Mouse (Mus musculus) MEL (cell line): ENCODE results near the gene Ffar1. TPM values are rescaled to one million over a fixed set of nuclear protein-coding genes. Genes with fewer than 3 reads are reported as not detected.

ENCODE experiments used
- DNase-seq: peaks from one replicate; pipeline ENCODE4 v3.0.0; 2011; ENCODE audit warnings: low read depth, low spot score
- H3K27ac ChIP-seq: 2 replicates; pipeline ENCODE4 v1.5.1; 2012; ENCODE audit warnings: low read depth, mild to moderate bottlenecking, control low read depth, low read length, moderate library complexity; ENCODE audit not compliant: control insufficient read depth
- H3K27me3 ChIP-seq, 2 experiments: fragments of 150-350 bp in 1 of 2; sonication (generic) in 1 of 2; 2 replicates each; pipeline ENCODE4 v1.6.1; 2012; ENCODE audit warnings: low read length in 2 of 2, mild to moderate bottlenecking in 2 of 2, improper control_type of control experiment in 1 of 2, moderate library complexity in 1 of 2; ENCODE audit not compliant: insufficient read depth in 2 of 2, control insufficient read depth in 1 of 2
- H3K36me3 ChIP-seq, 2 experiments: 2 replicates each; pipeline ENCODE4 v1.6.1; 2012 to 2014; ENCODE audit warnings: low read length in 2 of 2, improper control_type of control experiment in 1 of 2, inconsistent platforms in 1 of 2, mild to moderate bottlenecking in 1 of 2; ENCODE audit not compliant: insufficient read depth in 2 of 2, control insufficient read depth in 1 of 2
- H3K4me1 ChIP-seq, 2 experiments: fragments of 150-350 bp in 1 of 2; sonication (generic) in 1 of 2; 2 replicates each; pipeline ENCODE4 v1.6.1; 2012; ENCODE audit warnings: low read length in 2 of 2, improper control_type of control experiment in 1 of 2, mild to moderate bottlenecking in 1 of 2; ENCODE audit not compliant: insufficient read depth in 2 of 2, control insufficient read depth in 1 of 2
- H3K4me3 ChIP-seq, 2 experiments: fragments of 150-350 bp in 1 of 2; sonication (generic) in 1 of 2; 2 replicates each; pipeline ENCODE4 v1.5.1; 2012; ENCODE audit warnings: low read depth in 2 of 2, low read length in 2 of 2, mild to moderate bottlenecking in 2 of 2, moderate library complexity in 2 of 2, control low read depth in 1 of 2, improper control_type of control experiment in 1 of 2; ENCODE audit not compliant: control insufficient read depth in 1 of 2, insufficient read depth in 1 of 2
- H3K79me2 ChIP-seq: 2 replicates; pipeline ENCODE4 v1.6.1; 2012; ENCODE audit warnings: mild to moderate bottlenecking, low read length, moderate library complexity; ENCODE audit not compliant: control insufficient read depth, poor library complexity, insufficient read depth
- H3K9ac ChIP-seq: 2 replicates; pipeline ENCODE4 v1.6.1; 2012; ENCODE audit warnings: low read depth, mild to moderate bottlenecking, control low read depth, low read length, moderate library complexity; ENCODE audit not compliant: control insufficient read depth, poor library complexity, severe bottlenecking
- H3K9me3 ChIP-seq: fragments of 150-350 bp; sonication (generic); replicated peaks from 2 replicates; pipeline ENCODE4 v1.6.1; 2012; ENCODE audit warnings: mild to moderate bottlenecking, low read length, improper control_type of control experiment, moderate library complexity; ENCODE audit not compliant: insufficient read depth
- CHD2 ChIP-seq: IDR thresholded peaks from 2 replicates; pipeline ENCODE4 v1.6.1; 2011; ENCODE audit warnings: low read length, improper control_type of control experiment
- ELF1 ChIP-seq: IDR thresholded peaks from 2 replicates; pipeline ENCODE4 v1.6.1; 2014; ENCODE audit warnings: low read depth, mild to moderate bottlenecking, inconsistent platforms, low read length, improper control_type of control experiment, moderate library complexity
- EP300 ChIP-seq, 2 experiments: IDR thresholded peaks; 2 replicates each; pipeline ENCODE4 v1.6.1; 2011; ENCODE audit warnings: improper control_type of control experiment in 2 of 2, low read length in 2 of 2, low read depth in 1 of 2, mild to moderate bottlenecking in 1 of 2
- ETS1 ChIP-seq: IDR thresholded peaks from 2 replicates; pipeline ENCODE4 v1.6.1; 2012; ENCODE audit warnings: low read depth, mild to moderate bottlenecking, inconsistent platforms, low read length, improper control_type of control experiment, moderate library complexity
- JUND ChIP-seq: IDR thresholded peaks from 2 replicates; pipeline ENCODE4 v1.6.1; 2011; ENCODE audit warnings: low read depth, mild to moderate bottlenecking, improper control_type of control experiment, low read length
- MAFK ChIP-seq: IDR thresholded peaks from 2 replicates; pipeline ENCODE4 v1.6.1; 2011; ENCODE audit warnings: low read depth, mild to moderate bottlenecking, low read length, improper control_type of control experiment, borderline replicate concordance
- MAX ChIP-seq: IDR thresholded peaks from 2 replicates; pipeline ENCODE4 v1.6.1; 2011; ENCODE audit warnings: low read length, improper control_type of control experiment
- MAZ ChIP-seq: IDR thresholded peaks from 2 replicates; pipeline ENCODE4 v1.6.1; 2012; ENCODE audit warnings: low read depth, mild to moderate bottlenecking, inconsistent platforms, low read length, improper control_type of control experiment
- SMC3 ChIP-seq: IDR thresholded peaks from 2 replicates; pipeline ENCODE4 v1.6.1; 2011; ENCODE audit warnings: low read depth, low read length, improper control_type of control experiment
- TAL1 ChIP-seq: IDR thresholded peaks from 2 replicates; pipeline ENCODE4 v1.6.1; 2012; ENCODE audit warnings: mild to moderate bottlenecking, inconsistent platforms, low read length, moderate library complexity, mixed read lengths
- TCF12 ChIP-seq: IDR thresholded peaks from 2 replicates; pipeline ENCODE4 v1.6.1; 2014; ENCODE audit warnings: low read depth, mild to moderate bottlenecking, inconsistent platforms, low read length, improper control_type of control experiment, moderate library complexity
- USF1 ChIP-seq: IDR thresholded peaks from 2 replicates; pipeline ENCODE4 v1.6.1; 2014; ENCODE audit warnings: low read depth, mild to moderate bottlenecking, inconsistent platforms, low read length, improper control_type of control experiment, moderate library complexity
- ZC3H11A ChIP-seq: IDR thresholded peaks from 2 replicates; pipeline ENCODE4 v1.6.1; 2012; ENCODE audit warnings: low read depth, mild to moderate bottlenecking, inconsistent platforms, low read length, improper control_type of control experiment
- ZNF384 ChIP-seq: IDR thresholded peaks from 2 replicates; pipeline ENCODE4 v1.6.1; 2012; ENCODE audit warnings: low read depth, mild to moderate bottlenecking, inconsistent platforms, low read length, improper control_type of control experiment
- polyA plus RNA-seq, 2 experiments: library from polyadenylated mRNA; stranded (reverse) in 1 of 2; unstranded in 1 of 2; fragments of >175 nt in 1 of 2; fragments of >200 nt in 1 of 2; gene quantifications; 2 replicates each; pipeline versions ENCODE4 v1.2.1 to v1.2.4; 2012; ENCODE audit warnings: low replicate concordance in 2 of 2, low read depth in 1 of 2; ENCODE audit not compliant: insufficient read length in 2 of 2, insufficient read depth in 1 of 2, missing spikeins in 1 of 2
- total RNA-seq: library from RNA; depleted of rRNA; stranded (reverse); fragments of 300-350 nt; gene quantifications from 2 replicates; pipeline ENCODE4 v1.2.3, GENCODE M21; 2012

Ffar1 gene
- total and polyA plus RNA-seq, 3 experiments, result not detected

GRCm38 (mm10) chr7:30881367-30881766 lies 20.0 kb upstream of the Ffar1 start:
- H3K9me3 ChIP-seq, result no peaks in the 10 kb centered on the region
- no peaks in the 10 kb centered on the region for H3K79me2 ChIP-seq
- TF ChIP-seq EP300 (IDR thresholded peaks at IDR 0.05; ENCODE audit: low read depth in 1 of 2, low read length in 2 of 2) (no peak), ZC3H11A (no peak), MAX (no peak), CHD2 (no peak), JUND (no peak)
- no peaks in the 10 kb centered on the region for H3K36me3 ChIP-seq
- no peak overlapping the region for H3K27ac ChIP-seq
- no peak overlapping the region for H3K4me3 ChIP-seq
- no peak for DNase-seq
- H3K4me1 ChIP-seq, result no peaks in the 10 kb centered on the region
- peaks cover 0 to 3% of the 10 kb centered on the region in 2 experiments; a peak in 2 of 4 replicates for H3K27me3 ChIP-seq
- no peak overlapping the region for H3K9ac ChIP-seq

DNA sequence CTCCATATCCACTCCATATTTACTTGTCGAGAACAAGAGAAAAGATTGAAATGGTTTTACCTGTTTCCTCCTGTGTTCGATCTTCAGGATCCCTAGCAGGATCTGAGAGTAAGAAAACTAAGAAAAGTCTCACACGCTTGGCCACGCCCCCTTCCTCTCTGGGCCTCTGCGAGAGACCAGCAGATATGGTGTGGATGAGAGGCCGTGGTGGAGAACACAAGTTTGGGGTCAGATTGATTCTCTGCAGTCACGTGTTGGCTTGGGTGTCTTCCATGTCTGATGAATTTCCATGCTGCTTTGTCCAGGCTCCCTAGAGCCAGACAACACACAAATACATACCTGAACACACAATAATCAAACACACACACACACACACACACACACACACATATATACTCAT lies 18.8 kb upstream of the Ffar1 start, which contains the start of gene Cd22:
Gene Cd22 (minus strand): TSS at position 167 of the 400 bp plus-strand sequence.
- no peaks in the 10 kb centered on the region for H3K9me3 ChIP-seq
- peaks cover 0 to 4% of the 10 kb centered on the region in 2 experiments; a peak in 3 of 4 replicates for H3K27me3 ChIP-seq
- H3K27ac ChIP-seq, result no peak within 1 kb of the TSS
- H3K79me2 ChIP-seq, result no peaks in the 10 kb centered on the region
- H3K4me1 ChIP-seq, result no peaks in the 10 kb centered on the region
- TF ChIP-seq MAX (0 out of 2 replicates have a peak, but pooled peaks have one; percentile 21), ELF1 (no peak), USF1 (peak; percentile 67; the same call in 1 of the 2 replicates)
- no peaks in the 10 kb centered on the region for H3K36me3 ChIP-seq
- peak; percentile 59 for DNase-seq
- no peak within 1 kb of the TSS for H3K9ac ChIP-seq
- H3K4me3 ChIP-seq, result no peak within 1 kb of the TSS

GRCm38 (mm10) chr7:30878950-30879349 lies 17.6 kb upstream of the Ffar1 start:
- H3K27me3 ChIP-seq, result peaks cover 0 to 1% of the 10 kb centered on the region in 2 experiments; a peak in 2 of 4 replicates
- no peak for TF ChIP-seq SMC3
- no peak for TF ChIP-seq TCF12
- no peak for TF ChIP-seq ETS1
- no peak for TF ChIP-seq MAZ
- TF ChIP-seq TAL1, result no peak
- TF ChIP-seq MAFK, result no peak
- no peak for TF ChIP-seq ZNF384
- TF ChIP-seq, all 39 proteins: peak for 0
- Histone ChIP-seq H3K9ac (no peak overlapping the region), H3K36me3 (no peaks in the 10 kb centered on the region), H3K79me2 (no peaks in the 10 kb centered on the region), H3K4me3 (no peak overlapping the region), H3K27ac (no peak overlapping the region), H3K9me3 (no peaks in the 10 kb centered on the region), H3K4me1 (no peaks in the 10 kb centered on the region)
- no peak for DNase-seq
